In the genomic region with DNA sequence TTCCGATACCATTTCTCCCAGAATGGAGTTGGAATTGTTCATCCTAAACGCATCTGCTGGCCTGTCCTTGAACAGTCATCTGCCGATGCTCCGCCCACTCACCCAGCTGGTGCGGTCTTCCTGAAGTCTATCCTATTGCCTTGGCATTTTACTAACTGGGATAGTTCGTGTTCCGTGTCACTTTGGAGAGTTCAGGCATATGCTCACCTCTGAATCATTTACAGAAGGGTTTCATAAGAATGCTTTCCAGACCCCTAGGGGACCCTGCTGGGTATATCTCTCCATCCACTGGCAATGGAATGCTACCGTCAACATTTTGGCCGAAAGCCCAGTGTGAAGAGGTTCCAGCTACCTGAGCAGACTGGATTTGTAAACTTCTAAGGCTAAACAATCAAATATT, we compare ENCODE assay signal across 10 mouse cellular contexts. TPM values are rescaled to one million over a fixed set of nuclear protein-coding genes. Genes with fewer than 3 reads are reported as not detected.
DNase-seq lines count a peak whose midpoint lies in the region; ATAC-seq and TF ChIP-seq lines count a peak whose summit lies in the region.
"Had no signal": no experiment of that assay in that cellular context is flagged by ENCODE, and none has a peak within 500 bp of the region (broad histone marks: within the 10 kb centered on the region; RNA-seq: fewer than 3 reads in every experiment).

No protein-coding gene starts in this region.

- 73% methylated on average over 9 of the region's 9 CpGs for WGBS in hindbrain, postnatal 0 days

- no peak for TF ChIP-seq CTCF in left cerebral cortex, adult 2 months (IDR thresholded peaks at IDR 0.05)
- TF ChIP-seq CTCF in hindbrain, postnatal 0 days (IDR thresholded peaks at IDR 0.05; ENCODE audit: low read depth) = no peak

- no peaks in the 10 kb centered on the region for H3K9me3 ChIP-seq in hindbrain, postnatal 0 days (ENCODE audit: low read length)

- no peak overlapping the region for H3K4me3 ChIP-seq in left cerebral cortex, adult 2 months
- H3K4me3 ChIP-seq in hindbrain, postnatal 0 days (ENCODE audit: low read length) = no peak overlapping the region

- no peak overlapping the region for H3K4me2 ChIP-seq in hindbrain, postnatal 0 days (ENCODE audit: low read depth, low read length)
- H3K4me2 ChIP-seq: hindbrain, embryonic 14.5 days had no signal

- no peak for ATAC-seq in hindbrain, postnatal 0 days

- DNase-seq in left cerebral cortex, postnatal 4 days = peak; percentile 17
- DNase-seq in left cerebral cortex, adult 2 months (ENCODE audit: extremely low spot score in 1 of 2, low spot score in 2 of 2) = no peak
- DNase-seq in adrenal gland, postnatal 36 days = peak; percentile 57 to 61
- peak; percentile 56 for DNase-seq in kidney, adult 9 months
- peak; percentile 49 for DNase-seq in lung, postnatal 14 days
- DNase-seq in right cerebral cortex, postnatal 36 days (ENCODE audit: low spot score in 2 of 2) = no peak
- DNase-seq in hindbrain, postnatal 0 days (ENCODE audit: low spot score) = no peak
- no peak for DNase-seq in spleen, postnatal 36 days (ENCODE audit: low spot score in 2 of 2)
- DNase-seq: thymus, postnatal 36 days had no signal

- no peaks in the 10 kb centered on the region for H3K4me1 ChIP-seq in hindbrain, postnatal 0 days (ENCODE audit: insufficient read depth, low read length)

- intact Hi-C loops in left cerebral cortex, postnatal 4 days (cut with DNase I) = loop anchor here (10.0 kb wide), 1 partner anchor 126 kb away; no protein-coding TSS in a partner anchor
- intact Hi-C loops in left cerebral cortex, adult 2 months (cut with DNase I) = no loop called here

- H3K36me3 ChIP-seq in hindbrain, postnatal 0 days (ENCODE audit: insufficient read depth, low read length) = no peaks in the 10 kb centered on the region

- no peak overlapping the region for H3K27ac ChIP-seq in left cerebral cortex, adult 2 months
- no peak overlapping the region for H3K27ac ChIP-seq in hindbrain, postnatal 0 days
- H3K27ac ChIP-seq: hindbrain, embryonic 14.5 days had no signal

- no peak overlapping the region for H3K9ac ChIP-seq in hindbrain, postnatal 0 days (replicated peaks; ENCODE audit: low read length)
- H3K9ac ChIP-seq: hindbrain, embryonic 14.5 days had no signal

- H3K27me3 ChIP-seq in hindbrain, postnatal 0 days (ENCODE audit: insufficient read depth, low read length) = no peaks in the 10 kb centered on the region

RNA-seq across cellular contexts. Expression of a gene that starts 37.3 kb away (rescaled TPM):
- 100 to 1,000 TPM; 264 to 265 TPM for total RNA-seq in left cerebral cortex, postnatal 4 days (2021)
- total RNA-seq in left cerebral cortex, adult 2 months (2021) = 100 to 1,000 TPM; 402 to 406 TPM
- 100 to 1,000 TPM; 104 to 110 TPM for total RNA-seq in adrenal gland, postnatal 36 days (2021)
- total RNA-seq in hindbrain, postnatal 0 days (2014; rRNA removed) = 134 and 152 TPM in 2 replicates
- 24.7 and 25.7 TPM in 2 replicates for polyA plus RNA-seq in hindbrain, postnatal 0 days (2015; fragmentation: Nextera tagmentation; extraction: Ambion mirVana)

Comparison
In these comparisons a context has a peak if more than half of its experiments do, and no peak if none do; other contexts are left out.
1. DNase-seq: peak in left cerebral cortex, postnatal 4 days (single experiment), adrenal gland, postnatal 36 days (2 of 2), kidney, adult 9 months (single experiment) and lung, postnatal 14 days (single experiment); none in left cerebral cortex, adult 2 months (0 of 2), right cerebral cortex, postnatal 36 days (0 of 2), hindbrain, postnatal 0 days (single experiment) and spleen, postnatal 36 days (0 of 2).